In the genomic region with DNA sequence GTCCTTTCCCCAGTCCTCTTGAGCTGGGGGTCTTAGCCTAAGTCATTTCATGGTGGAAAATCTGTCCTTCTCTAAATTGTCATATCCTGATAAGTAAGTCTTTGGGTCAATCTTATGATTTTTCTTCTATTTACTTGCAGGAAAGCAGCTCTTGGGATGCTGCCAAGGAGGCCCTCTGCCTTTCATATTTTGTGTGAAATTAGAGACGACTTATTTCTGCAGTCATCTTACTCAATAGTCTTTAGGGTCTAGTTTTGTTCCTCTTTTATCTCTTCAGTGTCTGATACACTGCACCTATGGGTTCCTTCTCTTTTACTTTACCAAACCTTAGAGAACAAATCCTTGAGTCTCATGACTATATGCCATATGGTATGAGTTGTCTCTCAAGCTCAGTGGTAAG, we compare ENCODE assay signal across 27 mouse cellular contexts.
A peak's percentile ranks its signal among the peaks of the same experiment; 100 is the strongest.
DNase-seq lines count a peak whose midpoint lies in the region; ATAC-seq and TF ChIP-seq lines count a peak whose summit lies in the region.
"Had no signal": no experiment of that assay in that cellular context is flagged by ENCODE, and none has a peak within 500 bp of the region (broad histone marks: within the 10 kb centered on the region; RNA-seq: fewer than 3 reads in every experiment).

No protein-coding gene starts in this region.

- no peak for ATAC-seq in lung, embryonic 14.5 days (ENCODE audit: insufficient read depth)
- ATAC-seq in megakaryocyte progenitor cell, adult 5-6 weeks (replicated peaks; ENCODE audit: poor library complexity): peak; percentile 77
- ATAC-seq in forebrain, postnatal 0 days: no peak
- ATAC-seq: activated CD4-positive, CD25-positive, alpha-beta regulatory T cell, adult 4 months; forebrain, embryonic 13.5 days; intestine, embryonic 16.5 days; midbrain, embryonic 15.5 days had no signal

- no peak for TF ChIP-seq CTCF in lung, embryonic 14.5 days (IDR thresholded peaks at IDR 0.05; ENCODE audit: low read depth)
- no peak for TF ChIP-seq CTCF in forebrain, postnatal 0 days (IDR thresholded peaks at IDR 0.05; ENCODE audit: low read depth)

- no peak overlapping the region for H3K4me3 ChIP-seq in lung, embryonic 14.5 days (ENCODE audit: low read depth, low read length)
- no peak overlapping the region for H3K4me3 ChIP-seq in forebrain, postnatal 0 days (ENCODE audit: low read depth, low read length)
- H3K4me3 ChIP-seq: forebrain, embryonic 13.5 days; hindbrain, embryonic 12.5 days; limb, embryonic 15.5 days; liver, embryonic 13.5 days; lung, embryonic 15.5 days; midbrain, embryonic 10.5 days; midbrain, embryonic 15.5 days; neural tube, embryonic 15.5 days had no signal

- no peak overlapping the region for H3K27ac ChIP-seq in lung, embryonic 14.5 days (ENCODE audit: low read depth)
- H3K27ac ChIP-seq in forebrain, postnatal 0 days (ENCODE audit: low read depth, low read length): no peak overlapping the region
- H3K27ac ChIP-seq: forebrain, embryonic 13.5 days; hindbrain, embryonic 12.5 days; limb, embryonic 15.5 days; liver, embryonic 13.5 days; lung, embryonic 15.5 days; macrophage; midbrain, embryonic 10.5 days; midbrain, embryonic 15.5 days; neural tube, embryonic 15.5 days had no signal

- no peaks in the 10 kb centered on the region for H3K9me3 ChIP-seq in lung, embryonic 14.5 days (ENCODE audit: low read depth, low read length)
- H3K9me3 ChIP-seq in forebrain, postnatal 0 days (ENCODE audit: low read length): no peaks in the 10 kb centered on the region
- H3K9me3 ChIP-seq: forebrain, embryonic 13.5 days; hindbrain, embryonic 12.5 days; limb, embryonic 15.5 days; liver, embryonic 13.5 days; lung, embryonic 15.5 days; midbrain, embryonic 10.5 days; midbrain, embryonic 15.5 days; neural tube, embryonic 15.5 days had no signal

- no peaks in the 10 kb centered on the region for H3K27me3 ChIP-seq in lung, embryonic 14.5 days (ENCODE audit: insufficient read depth, low read length)
- no peaks in the 10 kb centered on the region for H3K27me3 ChIP-seq in forebrain, postnatal 0 days (ENCODE audit: insufficient read depth, low read length)
- H3K27me3 ChIP-seq: forebrain, embryonic 13.5 days; hindbrain, embryonic 12.5 days; limb, embryonic 15.5 days; liver, embryonic 13.5 days; lung, embryonic 15.5 days; midbrain, embryonic 15.5 days; neural tube, embryonic 15.5 days had no signal

- DNase-seq in gastrocnemius, postnatal 10 days: peak; percentile 10
- no peak for DNase-seq in gastrocnemius, adult 8-10 months (ENCODE audit: low spot score in 2 of 2)
- DNase-seq in lung, embryonic 14.5 days: peak; percentile 68
- no peak for DNase-seq in lung, adult 18-20 months
- DNase-seq in adipocyte (ENCODE audit: low spot score): peak; percentile 37
- no peak for DNase-seq in forebrain, postnatal 0 days
- DNase-seq: adrenal gland, adult 8-10 months; cerebellum, adult 2 months; cerebellum, postnatal 25 days; heart, postnatal 14 days; kidney, adult 9 months; kidney, postnatal 25 days; left cerebral cortex, postnatal 4 days; liver, embryonic 13.5 days; retina, postnatal 1 day; right cerebral cortex, postnatal 14 days had no signal

- H3K4me1 ChIP-seq in lung, embryonic 14.5 days (ENCODE audit: insufficient read depth): no peaks in the 10 kb centered on the region
- H3K4me1 ChIP-seq in forebrain, postnatal 0 days (ENCODE audit: insufficient read depth): no peaks in the 10 kb centered on the region
- H3K4me1 ChIP-seq: forebrain, embryonic 13.5 days; hindbrain, embryonic 12.5 days; liver, embryonic 13.5 days; midbrain, embryonic 10.5 days; midbrain, embryonic 15.5 days; neural tube, embryonic 15.5 days had no signal

- H3K9ac ChIP-seq in lung, embryonic 14.5 days: no peak overlapping the region
- H3K9ac ChIP-seq in forebrain, postnatal 0 days: no peak overlapping the region
- H3K9ac ChIP-seq: forebrain, embryonic 13.5 days; hindbrain, embryonic 12.5 days; limb, embryonic 15.5 days; liver, embryonic 13.5 days; lung, embryonic 15.5 days; midbrain, embryonic 15.5 days; neural tube, embryonic 15.5 days had no signal

- H3K4me2 ChIP-seq in lung, embryonic 14.5 days: no peak overlapping the region
- no peak overlapping the region for H3K4me2 ChIP-seq in forebrain, postnatal 0 days (ENCODE audit: low read depth)
- H3K4me2 ChIP-seq: forebrain, embryonic 13.5 days; hindbrain, embryonic 12.5 days; limb, embryonic 15.5 days; liver, embryonic 13.5 days; lung, embryonic 15.5 days; midbrain, embryonic 15.5 days; neural tube, embryonic 15.5 days had no signal

- H3K36me3 ChIP-seq in lung, embryonic 14.5 days (ENCODE audit: insufficient read depth): no peaks in the 10 kb centered on the region
- no peaks in the 10 kb centered on the region for H3K36me3 ChIP-seq in forebrain, postnatal 0 days (ENCODE audit: insufficient read depth)
- H3K36me3 ChIP-seq: hindbrain, embryonic 12.5 days; limb, embryonic 15.5 days; liver, embryonic 13.5 days; lung, embryonic 15.5 days; midbrain, embryonic 10.5 days; midbrain, embryonic 15.5 days; neural tube, embryonic 15.5 days had no signal

- WGBS in lung, embryonic 14.5 days: 30% methylated on average over 1 of the region's 1 CpGs
- WGBS in forebrain, postnatal 0 days: 72% methylated on average over 1 of the region's 1 CpGs

Comparison
In these comparisons a context has a peak if more than half of its experiments do, and no peak if none do; other contexts are left out.
1. DNase-seq: peak in gastrocnemius, postnatal 10 days (single experiment), lung, embryonic 14.5 days (single experiment) and adipocyte (single experiment); none in gastrocnemius, adult 8-10 months (0 of 2), lung, adult 18-20 months (0 of 2) and forebrain, postnatal 0 days (single experiment).